Mouse (Mus musculus) forebrain, embryonic 13.5 days (tissue): ENCODE measurements around the gene Ctu2. TPM values are rescaled to one million over a fixed set of nuclear protein-coding genes. Genes with fewer than 3 reads are reported as not detected.

ENCODE experiments used
- ATAC-seq: fragments of 200-750 bp; cut with Nextera tagmentation; 2 replicates; pipeline ENCODE4 v1.8.0; 2017
- H3K27ac ChIP-seq: fragments of 300-500 bp; sonication (generic); 2 replicates; pipeline ENCODE4 v1.5.1; 2015; ENCODE audit warnings: inconsistent platforms, mild to moderate bottlenecking, moderate library complexity
- H3K27me3 ChIP-seq: fragments of 300-500 bp; sonication (generic); 2 replicates; pipeline ENCODE4 v1.6.1; 2015; ENCODE audit warnings: mild to moderate bottlenecking, inconsistent platforms
- H3K36me3 ChIP-seq: fragments of 300-500 bp; sonication (generic); 2 replicates; pipeline ENCODE4 v1.6.1; 2015; ENCODE audit warnings: mild to moderate bottlenecking, inconsistent platforms; ENCODE audit not compliant: poor library complexity, severe bottlenecking
- H3K4me1 ChIP-seq: fragments of 300-500 bp; sonication (generic); 2 replicates; pipeline ENCODE4 v1.6.1; 2015; ENCODE audit warnings: inconsistent platforms
- H3K4me2 ChIP-seq: fragments of 300-500 bp; sonication (generic); 2 replicates; pipeline ENCODE4 v1.6.1; 2015; ENCODE audit warnings: inconsistent platforms, mild to moderate bottlenecking, moderate library complexity
- H3K4me3 ChIP-seq: fragments of 300-500 bp; sonication (generic); 2 replicates; pipeline ENCODE4 v1.5.1; 2015; ENCODE audit warnings: mild to moderate bottlenecking, inconsistent platforms
- H3K9ac ChIP-seq: fragments of 300-500 bp; sonication (generic); 2 replicates; pipeline ENCODE4 v1.6.1; 2015; ENCODE audit warnings: mild to moderate bottlenecking, inconsistent platforms
- H3K9me3 ChIP-seq: fragments of 300-500 bp; sonication (generic); replicated peaks from 2 replicates; pipeline ENCODE4 v1.6.1; 2016; ENCODE audit warnings: inconsistent platforms
- whole genome bisulfite sequencing: fragments of 180-500 bp; shearing (Covaris S2); methylation state at CpG from one replicate; pipeline ENCODE4 v1.1.7; 2015; 5-methylcytosine and 5-hydroxymethylcytosine counted together
- polyA plus RNA-seq: library from polyadenylated mRNA; unstranded; fragments of >200 nt; fragmentation: Nextera tagmentation; extraction: Ambion mirVana; gene quantifications from 2 replicates; pipeline ENCODE4 v1.2.1, GENCODE M21; 2015

Ctu2 gene
- 69.1 and 69.9 TPM in 2 replicates for polyA plus RNA-seq

GRCm38 (mm10) chr8:122475580-122476320 is at the start of gene Ctu2, which contains the start of gene Rnf166:
TSS of gene Ctu2 (plus strand) at chr8:122476143.
TSS of gene Rnf166 (minus strand) at chr8:122476064.
- Histone ChIP-seq H3K27me3 (no peaks in the 10 kb centered on the region), H3K9ac (peak within 1 kb of the TSS; percentile 94), H3K4me2 (peak within 1 kb of the TSS; percentile 98), H3K36me3 (peaks cover 52% of the 10 kb centered on the region), H3K4me1 (peaks cover 24% of the 10 kb centered on the region), H3K4me3 (peak within 1 kb of the TSS; percentile 99), H3K27ac (peak within 1 kb of the TSS; percentile 70), H3K9me3 (no peaks in the 10 kb centered on the region)
- peak; percentile 97 for ATAC-seq
- under 1% methylated on average over 99 of the region's 103 CpGs for WGBS

- ATAC-seq = no peak
- H3K27ac ChIP-seq = no peak overlapping the region
- 87% methylated on average over 9 of the region's 9 CpGs for WGBS
Observed at GRCm38 (mm10) chr8:122426145-122426544, 49.8 kb upstream of the Ctu2 start.

GRCm38 (mm10) chr8:122427607-122428006 is 48.3 kb upstream of the Ctu2 start:
- H3K27me3 ChIP-seq = no peaks in the 10 kb centered on the region; the same call in 1 of the 2 replicates
- ATAC-seq = no peak
- no peak overlapping the region for H3K27ac ChIP-seq
- no peaks in the 10 kb centered on the region for H3K9me3 ChIP-seq
- WGBS = 91% methylated on average over 7 of the region's 7 CpGs
- peaks cover 10% of the 10 kb centered on the region for H3K4me1 ChIP-seq
- no peaks in the 10 kb centered on the region for H3K36me3 ChIP-seq
- H3K4me3 ChIP-seq = no peak overlapping the region
- no peak overlapping the region for H3K9ac ChIP-seq
- no peak overlapping the region for H3K4me2 ChIP-seq

More at GRCm38 (mm10) chr8:122426145-122426544, 49.8 kb upstream of the Ctu2 start:
- H3K9me3 ChIP-seq = no peaks in the 10 kb centered on the region
- no peaks in the 10 kb centered on the region for H3K27me3 ChIP-seq
- H3K9ac ChIP-seq = no peak overlapping the region
- H3K4me3 ChIP-seq = no peak overlapping the region
- H3K4me2 ChIP-seq = no peak overlapping the region
- no peaks in the 10 kb centered on the region for H3K36me3 ChIP-seq
- no peaks in the 10 kb centered on the region for H3K4me1 ChIP-seq

- Histone ChIP-seq H3K9ac (no peak overlapping the region), H3K36me3 (no peaks in the 10 kb centered on the region), H3K4me1 (peaks cover 16% of the 10 kb centered on the region), H3K4me3 (no peak overlapping the region), H3K27ac (no peak overlapping the region), H3K27me3 (no peaks in the 10 kb centered on the region; the same call in 1 of the 2 replicates), H3K4me2 (no peak overlapping the region), H3K9me3 (no peaks in the 10 kb centered on the region)
- no peak for ATAC-seq
- 91% methylated on average over 9 of the region's 9 CpGs for WGBS
Observed at GRCm38 (mm10) chr8:122428163-122428562, 47.8 kb upstream of the Ctu2 start.

- peaks cover under 1% of the 10 kb centered on the region; the same call in 1 of the 2 replicates for H3K9me3 ChIP-seq
- H3K27me3 ChIP-seq = no peaks in the 10 kb centered on the region; the same call in 1 of the 2 replicates
- H3K27ac ChIP-seq = no peak overlapping the region
- H3K4me3 ChIP-seq = no peak overlapping the region
- H3K9ac ChIP-seq = no peak overlapping the region; the same call in 1 of the 2 replicates
- H3K4me2 ChIP-seq = no peak overlapping the region
- ATAC-seq = no peak
- H3K36me3 ChIP-seq = peaks cover 19% of the 10 kb centered on the region
- 89% methylated on average over 10 of the region's 10 CpGs for WGBS
- peaks cover 16% of the 10 kb centered on the region for H3K4me1 ChIP-seq
Observed at GRCm38 (mm10) chr8:122430058-122430636, 45.8 kb upstream of the Ctu2 start.

- H3K27me3 ChIP-seq = no peaks in the 10 kb centered on the region; the same call in 1 of the 2 replicates
- ATAC-seq = no peak
- no peak overlapping the region for H3K4me3 ChIP-seq
- no peak overlapping the region for H3K9ac ChIP-seq
- H3K9me3 ChIP-seq = peaks cover 5% of the 10 kb centered on the region; the same call in 1 of the 2 replicates
- H3K36me3 ChIP-seq = peaks cover 24% of the 10 kb centered on the region
- WGBS = 84% methylated on average over 3 of the region's 3 CpGs
- no peak overlapping the region for H3K4me2 ChIP-seq
- H3K27ac ChIP-seq = no peak overlapping the region
- H3K4me1 ChIP-seq = peaks cover 16% of the 10 kb centered on the region
Observed at GRCm38 (mm10) chr8:122430646-122431045, 45.3 kb upstream of the Ctu2 start.

GRCm38 (mm10) chr8:122431694-122432442 is 44.1 kb upstream of the Ctu2 start:
- 35% methylated on average over 18 of the region's 18 CpGs for WGBS
- H3K4me3 ChIP-seq = peak overlapping the region; percentile 40
- ATAC-seq = no peak

GRCm38 (mm10) chr8:122432443-122433268 is 43.3 kb upstream of the Ctu2 start, which contains the start of gene Cyba:
TSS of gene Cyba (minus strand) at chr8:122432930.
- WGBS = 5% methylated on average over 45 of the region's 45 CpGs
- Histone ChIP-seq H3K4me3 (peak within 1 kb of the TSS; percentile 40), H3K4me1 (peaks cover 16% of the 10 kb centered on the region), H3K27me3 (no peaks in the 10 kb centered on the region; the same call in 1 of the 2 replicates), H3K27ac (no peak within 1 kb of the TSS), H3K9ac (peak within 1 kb of the TSS; percentile 64), H3K4me2 (peak within 1 kb of the TSS; percentile 77), H3K9me3 (peaks cover 5% of the 10 kb centered on the region; the same call in 1 of the 2 replicates), H3K36me3 (peaks cover 44% of the 10 kb centered on the region)
- peak; percentile 87 for ATAC-seq

More at GRCm38 (mm10) chr8:122431694-122432442, 44.1 kb upstream of the Ctu2 start:
- Histone ChIP-seq H3K4me2 (peak overlapping the region; percentile 77), H3K36me3 (peaks cover 36% of the 10 kb centered on the region), H3K9ac (peak overlapping the region; percentile 64), H3K27ac (no peak overlapping the region), H3K9me3 (peaks cover 5% of the 10 kb centered on the region; the same call in 1 of the 2 replicates), H3K4me1 (peaks cover 16% of the 10 kb centered on the region), H3K27me3 (no peaks in the 10 kb centered on the region; the same call in 1 of the 2 replicates)

GRCm38 (mm10) chr8:122433269-122433905 is 42.6 kb upstream of the Ctu2 start:
- Histone ChIP-seq H3K9me3 (peaks cover 5% of the 10 kb centered on the region; the same call in 1 of the 2 replicates), H3K27me3 (no peaks in the 10 kb centered on the region; the same call in 1 of the 2 replicates), H3K36me3 (peaks cover 51% of the 10 kb centered on the region), H3K9ac (no peak overlapping the region; the same call in 1 of the 2 replicates), H3K4me3 (peak overlapping the region; percentile 40; the same call in 1 of the 2 replicates), H3K27ac (no peak overlapping the region), H3K4me1 (peaks cover 16% of the 10 kb centered on the region), H3K4me2 (peak overlapping the region; percentile 77; the same call in 1 of the 2 replicates)
- ATAC-seq = 0 out of 2 replicates have a peak, but pooled peaks have one; percentile 29
- WGBS = 73% methylated on average over 11 of the region's 11 CpGs

- ATAC-seq = no peak
- no peak overlapping the region for H3K27ac ChIP-seq
- no peaks in the 10 kb centered on the region; the same call in 1 of the 2 replicates for H3K27me3 ChIP-seq
- 90% methylated on average over 6 of the region's 6 CpGs for WGBS
- peaks cover 16% of the 10 kb centered on the region for H3K4me1 ChIP-seq
- H3K4me2 ChIP-seq = no peak overlapping the region
- H3K4me3 ChIP-seq = no peak overlapping the region
- H3K9ac ChIP-seq = no peak overlapping the region
- peaks cover 5% of the 10 kb centered on the region; the same call in 1 of the 2 replicates for H3K9me3 ChIP-seq
- H3K36me3 ChIP-seq = peaks cover 65% of the 10 kb centered on the region
Observed at GRCm38 (mm10) chr8:122435375-122435774, 40.6 kb upstream of the Ctu2 start.
